Mouse (Mus musculus): ENCODE data around the gene Rab3b.

- TF ChIP-seq POLR2AphosphoS2 (IDR thresholded peaks at IDR 0.05; ENCODE audit: insufficient read length, low read depth) (no peak), POLR2A (IDR thresholded peaks at IDR 0.05; ENCODE audit: insufficient read length, low read depth) (no peak), MYOG (IDR thresholded peaks at IDR 0.05; ENCODE audit: control insufficient read depth in 1 of 3, insufficient read depth in 1 of 3, insufficient read length in 2 of 3, low read depth in 2 of 3) (no peak), SRF (IDR thresholded peaks at IDR 0.05; ENCODE audit: control insufficient read depth, insufficient read length, low read depth) (no peak), USF1 (IDR thresholded peaks at IDR 0.05; ENCODE audit: low read depth) (no peak), E2F4 (IDR thresholded peaks at IDR 0.05; ENCODE audit: insufficient read depth) (no peak), MYOD1 (IDR thresholded peaks at IDR 0.05; ENCODE audit: control insufficient read depth in 1 of 3, insufficient read length in 2 of 3, low read depth in 2 of 3) (no peak), MAX (IDR thresholded peaks at IDR 0.05; ENCODE audit: low read depth) (no peak), REST (IDR thresholded peaks at IDR 0.05; ENCODE audit: insufficient read depth, insufficient read length) (no peak)
Measured at GRCm38 (mm10) chr4:108949168-108949567, 70.3 kb downstream of the Rab3b start.
